Mouse (Mus musculus) right cerebral cortex, postnatal 25 days (tissue): Measurements from ENCODE around the gene Il25.
A peak's percentile ranks its signal among the peaks of the same experiment; 100 is the strongest.
"Not testable (repeated sequence)": the region's sequence is repeated elsewhere in the genome, so short reads cannot be mapped to it uniquely, and the experiment has no call there.

Source experiments
- DNase-seq: peaks from one replicate; pipeline ENCODE4 v3.0.0; 2022

Il25 gene

GRCm38 (mm10) chr14:54927296-54927695 is 5.2 kb upstream of the Il25 start:
- DNase-seq: no peak

GRCm38 (mm10) chr14:54929801-54930200 is 2.7 kb upstream of the Il25 start:
- DNase-seq: no peak

- DNase-seq: no peak
Measured at GRCm38 (mm10) chr14:54930431-54930830, 2.1 kb upstream of the Il25 start.

- DNase-seq: peak; percentile 45
Measured at GRCm38 (mm10) chr14:54935904-54936830, 3.7 kb downstream of the Il25 start, which contains the start of gene Cmtm5. Cmtm5 (plus strand) TSS chr14:54936261.

GRCm38 (mm10) chr14:54936831-54937160 is 4.3 kb downstream of the Il25 start:
- no peak for DNase-seq

- no peak for DNase-seq
Measured at GRCm38 (mm10) chr14:54937361-54938182, 5.1 kb downstream of the Il25 start.

- DNase-seq: no peak
Measured at GRCm38 (mm10) chr14:54938431-54939219, 6.1 kb downstream of the Il25 start.

- DNase-seq: peak; percentile 36
Measured at GRCm38 (mm10) chr14:54939434-54940175, 7.1 kb downstream of the Il25 start.

GRCm38 (mm10) chr14:54940176-54940530 is 7.7 kb downstream of the Il25 start:
- DNase-seq: no peak

- no peak for DNase-seq
Measured at GRCm38 (mm10) chr14:54941024-54941978, 8.8 kb downstream of the Il25 start.

GRCm38 (mm10) chr14:54942479-54942878 is 10.0 kb downstream of the Il25 start:
- DNase-seq: no peak

- no peak for DNase-seq
Measured at GRCm38 (mm10) chr14:54943971-54944370, 11.5 kb downstream of the Il25 start.

- no peak for DNase-seq
Measured at GRCm38 (mm10) chr14:54944939-54945338, 12.4 kb downstream of the Il25 start.

GRCm38 (mm10) chr14:54945975-54946704 is 13.6 kb downstream of the Il25 start:
- DNase-seq: no peak

- not testable (repeated sequence) for DNase-seq
Measured at GRCm38 (mm10) chr14:54947008-54947407, 14.5 kb downstream of the Il25 start.

GRCm38 (mm10) chr14:54948781-54949180 is 16.3 kb downstream of the Il25 start:
- no peak for DNase-seq

GRCm38 (mm10) chr14:54950493-54950892 is 18.0 kb downstream of the Il25 start:
- no peak for DNase-seq

GRCm38 (mm10) chr14:54951587-54951986 is 19.1 kb downstream of the Il25 start:
- DNase-seq: no peak

- DNase-seq: no peak
Measured at GRCm38 (mm10) chr14:54953664-54954206, 21.2 kb downstream of the Il25 start.

- no peak for DNase-seq
Measured at GRCm38 (mm10) chr14:54954474-54954873, 22.0 kb downstream of the Il25 start.
